Mouse (Mus musculus) limb, embryonic 11.5 days (tissue): ENCODE results near the gene Gm4491. TPM values are rescaled to one million over a fixed set of nuclear protein-coding genes. Genes with fewer than 3 reads are reported as not detected.
A peak's percentile ranks its signal among the peaks of the same experiment; 100 is the strongest.

Experiments used
- ATAC-seq: fragments of 200-750 bp; cut with Nextera tagmentation; 2 replicates; pipeline ENCODE4 v1.8.0; 2017; ENCODE audit warnings: low read depth; ENCODE audit not compliant: insufficient number of reproducible peaks, low FRiP score, low TSS enrichment
- DNase-seq: peaks from one replicate; pipeline ENCODE4 v3.0.0-alpha.2; 2015; ENCODE audit warnings: low spot score
- H3K27ac ChIP-seq: fragments of 300-500 bp; sonication (generic); replicated peaks from 2 replicates; pipeline ENCODE4 v1.5.1; 2014; ENCODE audit warnings: low read depth, mild to moderate bottlenecking, low read length
- H3K27me3 ChIP-seq: fragments of 300-500 bp; sonication (generic); 2 replicates; pipeline ENCODE4 v1.6.1; 2014; ENCODE audit warnings: mild to moderate bottlenecking, low read length, mixed read lengths; ENCODE audit not compliant: control insufficient read depth, insufficient read depth
- H3K36me3 ChIP-seq: fragments of 300-500 bp; sonication (generic); 2 replicates; pipeline ENCODE4 v1.6.1; 2014; ENCODE audit warnings: mild to moderate bottlenecking, low read length, moderate library complexity, mixed read lengths; ENCODE audit not compliant: control insufficient read depth, insufficient read depth
- H3K4me1 ChIP-seq: fragments of 300-500 bp; sonication (generic); 2 replicates; pipeline ENCODE4 v1.6.1; 2014; ENCODE audit warnings: low read length, mixed read lengths; ENCODE audit not compliant: control insufficient read depth, insufficient read depth
- H3K4me2 ChIP-seq: fragments of 300-500 bp; sonication (generic); 2 replicates; pipeline ENCODE4 v1.6.1; 2014; ENCODE audit warnings: low read depth, mild to moderate bottlenecking, moderate library complexity; ENCODE audit not compliant: severe bottlenecking
- H3K4me3 ChIP-seq: fragments of 300-500 bp; sonication (generic); 2 replicates; pipeline ENCODE4 v1.5.1; 2014; ENCODE audit warnings: low read depth, low read length
- H3K9ac ChIP-seq: fragments of 300-500 bp; sonication (generic); 2 replicates; pipeline ENCODE4 v1.6.1; 2014; ENCODE audit warnings: mild to moderate bottlenecking, low read length
- H3K9me3 ChIP-seq: fragments of 300-500 bp; sonication (generic); 2 replicates; pipeline ENCODE4 v1.6.1; 2016; ENCODE audit warnings: low read length; ENCODE audit not compliant: control insufficient read depth
- WGBS: fragments of 180-500 bp; shearing (Covaris S2); extraction: QIAGEN DNeasy Blood & Tissue Kit; methylation state at CpG from one replicate; pipeline ENCODE4 v1.1.7; 2014; 5-methylcytosine and 5-hydroxymethylcytosine counted together
- polyA plus RNA-seq: library from polyadenylated mRNA; unstranded; fragments of >200 nt; fragmentation: Nextera tagmentation; extraction: Ambion mirVana; gene quantifications from 2 replicates; pipeline ENCODE4 v1.2.1, GENCODE M21; 2014

Gene Gm4491
- polyA plus RNA-seq, result not detected in 2 replicates

GRCm38 (mm10) chr14:57115823-57116544, at the start of gene Gm4491:
Gm4491 (minus strand) TSS chr14:57115883.
- H3K27ac ChIP-seq, result peak within 1 kb of the TSS; percentile 51

DNA sequence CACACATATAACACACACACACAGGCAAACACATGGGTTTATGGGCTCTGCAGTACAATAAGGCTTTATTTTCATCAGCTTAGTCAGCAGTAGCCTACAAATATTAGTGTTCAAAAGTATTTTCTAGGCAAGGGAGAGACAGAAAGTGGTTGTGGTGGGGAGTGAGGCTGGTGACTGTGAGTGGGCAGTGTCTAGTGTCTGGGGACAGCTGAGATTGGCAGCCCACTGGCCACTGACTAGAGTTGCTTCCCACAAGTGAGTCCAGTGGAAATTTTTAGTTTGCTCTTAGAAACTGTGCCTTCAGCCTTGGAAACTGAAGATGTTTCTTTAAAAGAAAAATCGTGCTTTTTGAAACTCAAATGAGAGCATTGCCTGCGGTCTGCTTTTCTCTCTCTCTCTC, 46.1 kb upstream of the Gm4491 start:
- no peaks in the 10 kb centered on the region for H3K4me1 ChIP-seq
- no peak overlapping the region for H3K4me3 ChIP-seq
- WGBS, result 62% methylated on average over 2 of the region's 2 CpGs
- H3K36me3 ChIP-seq, result no peaks in the 10 kb centered on the region
- no peak overlapping the region for H3K9ac ChIP-seq
- H3K27ac ChIP-seq, result no peak overlapping the region
- H3K9me3 ChIP-seq, result no peaks in the 10 kb centered on the region; the same call in 1 of the 2 replicates
- DNase-seq (no peak), ATAC-seq (no peak)
- H3K4me2 ChIP-seq, result no peak overlapping the region
- no peaks in the 10 kb centered on the region for H3K27me3 ChIP-seq

More at GRCm38 (mm10) chr14:57115823-57116544, at the start of gene Gm4491:
- H3K27me3 ChIP-seq, result no peaks in the 10 kb centered on the region
- H3K4me1 ChIP-seq, result peaks cover 9% of the 10 kb centered on the region; the same call in 1 of the 2 replicates
- WGBS, result 17% methylated on average over 13 of the region's 13 CpGs
- H3K4me3 ChIP-seq, result no peak within 1 kb of the TSS
- no peaks in the 10 kb centered on the region for H3K36me3 ChIP-seq
- H3K9me3 ChIP-seq, result no peaks in the 10 kb centered on the region
- no peak within 1 kb of the TSS for H3K9ac ChIP-seq
- ATAC-seq, result peak; percentile 68
- DNase-seq, result peak; percentile 75
- H3K4me2 ChIP-seq, result peak within 1 kb of the TSS; percentile 25; the same call in 1 of the 2 replicates

DNA sequence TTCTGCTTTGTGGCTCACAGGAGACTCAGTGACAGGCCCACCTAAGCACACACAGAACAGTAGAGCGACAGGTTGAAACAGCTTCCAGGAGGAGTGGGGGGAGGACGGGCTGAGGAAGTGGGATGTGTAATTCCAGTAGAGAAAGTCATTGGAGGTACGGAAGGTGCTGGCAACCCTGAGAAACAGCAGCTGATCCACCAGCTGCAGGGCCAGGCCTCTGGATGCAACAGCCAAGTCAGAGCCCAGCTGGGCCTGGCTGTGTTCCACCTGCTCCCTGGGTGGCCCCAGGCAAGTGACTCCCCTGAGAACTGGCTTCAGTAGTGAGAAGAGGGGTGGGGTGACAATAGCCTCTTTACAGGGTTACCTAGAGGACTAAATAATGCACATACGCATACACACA, 45.5 kb upstream of the Gm4491 start:
- no peaks in the 10 kb centered on the region; the same call in 1 of the 2 replicates for H3K9me3 ChIP-seq
- no peaks in the 10 kb centered on the region for H3K27me3 ChIP-seq
- H3K9ac ChIP-seq, result no peak overlapping the region
- ATAC-seq (no peak), DNase-seq (no peak)
- no peak overlapping the region for H3K4me3 ChIP-seq
- no peak overlapping the region for H3K4me2 ChIP-seq
- 74% methylated on average over 4 of the region's 4 CpGs for WGBS
- H3K36me3 ChIP-seq, result no peaks in the 10 kb centered on the region
- no peak overlapping the region for H3K27ac ChIP-seq
- H3K4me1 ChIP-seq, result no peaks in the 10 kb centered on the region

DNA sequence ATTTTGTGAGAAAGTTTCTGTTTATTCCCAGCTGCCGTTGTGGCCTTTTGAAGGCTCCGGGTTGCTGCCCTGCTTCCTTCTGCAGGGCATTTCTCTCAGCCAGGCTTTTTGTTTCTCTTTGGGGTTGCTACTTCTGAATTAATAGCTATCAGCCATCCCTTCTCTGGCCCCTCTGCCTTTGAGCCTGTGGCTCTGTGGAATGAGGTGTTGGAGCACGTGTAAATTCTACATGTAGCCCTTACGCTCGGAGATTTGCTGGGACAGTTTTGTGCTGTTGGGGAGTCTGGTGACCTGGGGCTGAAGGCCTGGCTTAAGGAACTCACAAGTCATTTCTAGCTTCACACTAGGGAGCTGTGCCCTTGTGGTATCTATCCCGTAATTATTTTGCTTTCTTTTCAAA, 39.2 kb upstream of the Gm4491 start:
- Histone ChIP-seq H3K4me1 (peaks cover 7% of the 10 kb centered on the region; the same call in 1 of the 2 replicates), H3K9me3 (no peaks in the 10 kb centered on the region; the same call in 1 of the 2 replicates), H3K4me2 (no peak overlapping the region), H3K36me3 (no peaks in the 10 kb centered on the region), H3K9ac (no peak overlapping the region), H3K27ac (0 out of 2 replicates have a peak overlapping the region, but pooled peaks have one; percentile 12), H3K4me3 (no peak overlapping the region), H3K27me3 (no peaks in the 10 kb centered on the region)
- 32% methylated on average over 6 of the region's 6 CpGs for WGBS
- DNase-seq (no peak), ATAC-seq (no peak)

GRCm38 (mm10) chr14:57145741-57146140, 30.1 kb upstream of the Gm4491 start:
- Histone ChIP-seq H3K4me1 (no peaks in the 10 kb centered on the region), H3K9ac (no peak overlapping the region), H3K36me3 (no peaks in the 10 kb centered on the region), H3K4me2 (no peak overlapping the region), H3K9me3 (no peaks in the 10 kb centered on the region), H3K27me3 (no peaks in the 10 kb centered on the region), H3K27ac (no peak overlapping the region), H3K4me3 (no peak overlapping the region)
- DNase-seq, result no peak
- no peak for ATAC-seq
- 34% methylated on average over 4 of the region's 4 CpGs for WGBS

GRCm38 (mm10) chr14:57135265-57135664, 19.6 kb upstream of the Gm4491 start:
- H3K36me3 ChIP-seq, result no peaks in the 10 kb centered on the region
- H3K9me3 ChIP-seq, result no peaks in the 10 kb centered on the region
- peaks cover 13% of the 10 kb centered on the region for H3K27me3 ChIP-seq
- no peak overlapping the region for H3K4me2 ChIP-seq
- WGBS, result 67% methylated on average over 8 of the region's 8 CpGs
- no peak overlapping the region for H3K9ac ChIP-seq
- H3K4me3 ChIP-seq, result no peak overlapping the region
- DNase-seq (no peak), ATAC-seq (no peak)
- H3K4me1 ChIP-seq, result peaks cover 5% of the 10 kb centered on the region; the same call in 1 of the 2 replicates
- H3K27ac ChIP-seq, result no peak overlapping the region

DNA sequence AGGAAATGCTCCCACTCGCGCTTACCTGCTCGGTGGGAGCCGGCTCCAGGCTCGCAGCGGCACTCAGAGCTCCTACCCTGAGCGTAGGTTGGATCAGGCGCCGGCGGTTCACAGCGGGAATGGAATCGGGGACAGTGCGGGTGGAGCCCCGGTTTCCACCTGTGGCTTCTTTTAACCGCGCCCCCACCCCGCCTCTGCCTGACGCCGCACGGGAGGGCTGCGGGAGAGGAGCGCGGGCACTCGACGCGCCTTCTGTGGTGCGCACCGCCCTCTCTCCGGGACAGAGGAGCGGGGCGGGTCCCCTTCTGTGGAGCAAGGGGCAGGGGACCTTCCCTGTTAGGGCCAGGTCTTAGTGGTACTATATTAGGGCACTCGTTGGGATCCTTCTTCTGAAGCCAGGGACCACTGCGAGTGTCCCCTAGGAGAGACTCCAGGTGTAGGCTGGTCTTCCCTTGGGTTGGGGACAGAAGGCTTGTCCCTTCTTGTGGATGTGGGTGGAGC, 17.5 kb upstream of the Gm4491 start, which contains the start of gene Gjb6:
Gene Gjb6 (minus strand): TSS at position 451 of the 501 bp plus-strand sequence.
- Histone ChIP-seq H3K9ac (0 out of 2 replicates have a peak within 1 kb of the TSS, but pooled peaks have one; percentile 28), H3K4me2 (peak within 1 kb of the TSS; percentile 73), H3K4me3 (peak within 1 kb of the TSS; percentile 30), H3K27me3 (peaks cover 13% of the 10 kb centered on the region), H3K9me3 (no peaks in the 10 kb centered on the region), H3K36me3 (no peaks in the 10 kb centered on the region), H3K27ac (no peak within 1 kb of the TSS), H3K4me1 (peaks cover 9% of the 10 kb centered on the region)
- DNase-seq (peak; percentile 40), ATAC-seq (no peak)
- under 1% methylated on average over 32 of the region's 33 CpGs for WGBS

DNA sequence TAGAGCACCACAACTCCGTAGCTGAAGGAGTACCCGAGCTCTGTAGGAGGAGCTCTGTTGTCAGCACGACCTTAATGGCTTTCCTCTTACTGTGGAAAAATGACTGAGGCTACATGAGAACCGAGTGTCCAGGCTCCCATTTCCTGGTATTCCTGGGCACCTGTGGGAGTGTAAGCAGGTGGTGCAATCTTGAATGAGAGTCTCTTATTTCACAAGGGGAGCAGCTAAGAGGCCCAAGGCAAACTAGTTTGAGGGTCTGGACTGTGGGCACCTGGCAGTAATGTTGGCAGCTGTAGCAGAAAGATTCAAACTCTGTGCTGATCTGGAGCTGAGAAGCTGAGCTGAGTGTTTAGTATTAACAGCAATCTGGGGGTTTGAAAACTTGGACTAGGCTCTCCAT, 11.7 kb upstream of the Gm4491 start:
- no peaks in the 10 kb centered on the region for H3K9me3 ChIP-seq
- no peaks in the 10 kb centered on the region for H3K27me3 ChIP-seq
- H3K4me1 ChIP-seq, result peaks cover 8% of the 10 kb centered on the region
- no peak for ATAC-seq
- H3K36me3 ChIP-seq, result no peaks in the 10 kb centered on the region
- H3K4me2 ChIP-seq, result no peak overlapping the region
- no peak overlapping the region for H3K4me3 ChIP-seq
- H3K27ac ChIP-seq, result no peak overlapping the region
- H3K9ac ChIP-seq, result no peak overlapping the region
- WGBS, result 62% methylated on average over 4 of the region's 4 CpGs
- DNase-seq, result no peak
